Mouse (Mus musculus) telencephalon, adult 2 months (tissue): ENCODE data around the gene Sap30l.
"Not testable (repeated sequence)": the region's sequence is repeated elsewhere in the genome, so short reads cannot be mapped to it uniquely, and the experiment has no call there.

ENCODE experiments used
- DNase-seq: peaks from one replicate; pipeline ENCODE4 v3.0.0-alpha.2; 2011; ENCODE audit warnings: low read depth, low spot score

Gene Sap30l

GRCm38 (mm10) chr11:57831861-57832260 is 30.4 kb downstream of the Sap30l start:
- DNase-seq: no peak

- no peak for DNase-seq
These were observed 31.2 kb downstream of the Sap30l start, which contains the start of gene Hand1 for GRCm38 (mm10) chr11:57832552-57833201. Gene Hand1, minus strand, starts transcription at chr11:57832818.

GRCm38 (mm10) chr11:57833296-57833977 is 32.0 kb downstream of the Sap30l start:
- no peak for DNase-seq

- DNase-seq: no peak
These were observed 32.6 kb downstream of the Sap30l start for GRCm38 (mm10) chr11:57834031-57834430.

- DNase-seq: no peak
These were observed 33.9 kb downstream of the Sap30l start for GRCm38 (mm10) chr11:57835331-57835730.

- DNase-seq: no peak
These were observed 34.5 kb downstream of the Sap30l start for GRCm38 (mm10) chr11:57835931-57836330.

GRCm38 (mm10) chr11:57836401-57836800 is 35.0 kb downstream of the Sap30l start:
- no peak for DNase-seq

GRCm38 (mm10) chr11:57836872-57837680 is 35.6 kb downstream of the Sap30l start:
- no peak for DNase-seq

- no peak for DNase-seq
These were observed 36.6 kb downstream of the Sap30l start for GRCm38 (mm10) chr11:57837861-57838680.

- DNase-seq: no peak
These were observed 39.5 kb downstream of the Sap30l start for GRCm38 (mm10) chr11:57840986-57841385.

GRCm38 (mm10) chr11:57841391-57841790 is 40.0 kb downstream of the Sap30l start:
- no peak for DNase-seq

GRCm38 (mm10) chr11:57846421-57847363 is 45.3 kb downstream of the Sap30l start:
- not testable (repeated sequence) for DNase-seq

GRCm38 (mm10) chr11:57847396-57847795 is 46.0 kb downstream of the Sap30l start:
- DNase-seq: no peak

GRCm38 (mm10) chr11:57850298-57850697 is 48.9 kb downstream of the Sap30l start:
- DNase-seq: no peak

- no peak for DNase-seq
These were observed 49.5 kb downstream of the Sap30l start for GRCm38 (mm10) chr11:57850931-57851330.

GRCm38 (mm10) chr11:57853571-57853970 is 52.1 kb downstream of the Sap30l start:
- DNase-seq: no peak

- no peak for DNase-seq
These were observed 56.3 kb downstream of the Sap30l start for GRCm38 (mm10) chr11:57857709-57858108.
